Mouse (Mus musculus): Measurements from ENCODE around the gene Angptl8. TPM values are rescaled to one million over a fixed set of nuclear protein-coding genes. Genes with fewer than 3 reads are reported as not detected.
A peak's percentile ranks its signal among the peaks of the same experiment; 100 is the strongest.

Angptl8 gene
- polyA plus RNA-seq, 1 experiment from 2014 or later: 2.8 TPM

DNA sequence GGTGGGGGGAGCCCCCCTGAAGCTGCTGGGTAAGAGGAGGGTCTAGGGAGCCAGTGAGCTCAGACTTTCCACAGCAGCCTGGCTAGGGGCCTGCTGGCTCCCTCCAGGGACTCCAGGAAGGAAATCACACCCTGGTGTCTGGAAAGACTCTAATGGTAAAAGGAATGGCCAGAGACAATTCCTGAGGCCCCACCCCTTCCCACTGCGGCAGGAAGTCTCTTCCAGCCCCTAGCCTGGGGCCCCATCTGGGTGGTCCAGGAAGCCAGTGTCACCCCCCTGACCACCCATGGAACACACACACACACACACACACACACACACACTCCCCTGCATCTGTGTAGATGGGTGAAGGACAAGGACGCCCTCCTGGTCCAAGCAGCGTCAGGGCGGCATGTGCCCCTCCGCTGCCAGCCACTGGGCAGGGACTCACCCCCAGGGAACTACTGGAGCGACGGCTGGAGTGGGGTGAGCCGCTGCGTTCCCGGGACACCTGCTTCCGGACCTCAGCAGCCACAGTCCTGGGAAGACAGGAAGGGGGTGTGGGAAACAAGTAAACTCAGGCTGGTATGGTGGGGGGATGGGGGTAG is 11.5 kb downstream of the Angptl8 start:
- Histone ChIP-seq H3K9me3 (ENCODE audit: control insufficient read depth, low read depth, low read length) (no peaks in the 10 kb centered on the region), H3K36me3 (ENCODE audit: control insufficient read depth, insufficient read depth, low read length) (peaks cover 17% of the 10 kb centered on the region; the same call in 1 of the 2 replicates), H3K27me3 (ENCODE audit: control insufficient read depth, insufficient read depth, low read length) (no peaks in the 10 kb centered on the region), H3K4me3 (ENCODE audit: low read depth, low read length) (peak overlapping the region; percentile 24; the same call in 1 of the 2 replicates), H3K4me1 (ENCODE audit: control insufficient read depth, insufficient read depth, low read length) (peaks cover 41% of the 10 kb centered on the region; the same call in 1 of the 2 replicates), H3K9ac (replicated peaks; ENCODE audit: low read depth, low read length) (peak overlapping the region; percentile 38), H3K27ac (ENCODE audit: low read length) (peak overlapping the region; percentile 94), H3K4me2 (replicated peaks; ENCODE audit: low read depth, low read length) (peak overlapping the region; percentile 54)
- 9% methylated on average over 11 of the region's 11 CpGs for WGBS
- peak; percentile 74 for ATAC-seq (ENCODE audit: insufficient number of reproducible peaks, insufficient read depth, low FRiP score, low read depth)

DNA sequence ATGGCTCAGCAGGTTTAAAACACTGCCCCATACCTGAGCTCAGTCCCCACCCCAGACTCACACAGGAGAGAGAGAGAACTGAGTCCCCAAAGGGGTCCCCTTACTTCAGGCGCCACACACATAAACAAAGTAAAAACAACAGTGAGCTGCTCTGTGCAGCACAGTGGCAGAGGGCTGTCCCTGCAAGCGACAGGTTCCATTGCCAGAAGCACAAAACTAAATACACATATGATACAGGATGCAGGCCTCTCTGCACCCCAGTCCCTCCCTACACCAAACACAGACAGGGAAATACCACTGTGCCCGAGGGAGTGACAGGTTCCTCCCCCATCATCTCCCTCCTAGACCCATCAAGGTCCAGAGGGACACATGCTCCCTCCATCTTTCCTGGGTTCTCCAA is 12.1 kb downstream of the Angptl8 start:
- WGBS: 18% methylated on average over 3 of the region's 3 CpGs
- no peak for ATAC-seq (ENCODE audit: insufficient number of reproducible peaks, insufficient read depth, low FRiP score, low read depth)
- Histone ChIP-seq H3K36me3 (ENCODE audit: control insufficient read depth, insufficient read depth, low read length) (peaks cover 14% of the 10 kb centered on the region; the same call in 1 of the 2 replicates), H3K4me3 (ENCODE audit: low read depth, low read length) (peak overlapping the region; percentile 24; the same call in 1 of the 2 replicates), H3K27me3 (ENCODE audit: control insufficient read depth, insufficient read depth, low read length) (no peaks in the 10 kb centered on the region), H3K9me3 (ENCODE audit: control insufficient read depth, low read depth, low read length) (no peaks in the 10 kb centered on the region), H3K4me1 (ENCODE audit: control insufficient read depth, insufficient read depth, low read length) (peaks cover 39% of the 10 kb centered on the region; the same call in 1 of the 2 replicates), H3K4me2 (replicated peaks; ENCODE audit: low read depth, low read length) (peak overlapping the region; percentile 54), H3K9ac (replicated peaks; ENCODE audit: low read depth, low read length) (no peak overlapping the region), H3K27ac (ENCODE audit: low read length) (peak overlapping the region; percentile 94)

DNA sequence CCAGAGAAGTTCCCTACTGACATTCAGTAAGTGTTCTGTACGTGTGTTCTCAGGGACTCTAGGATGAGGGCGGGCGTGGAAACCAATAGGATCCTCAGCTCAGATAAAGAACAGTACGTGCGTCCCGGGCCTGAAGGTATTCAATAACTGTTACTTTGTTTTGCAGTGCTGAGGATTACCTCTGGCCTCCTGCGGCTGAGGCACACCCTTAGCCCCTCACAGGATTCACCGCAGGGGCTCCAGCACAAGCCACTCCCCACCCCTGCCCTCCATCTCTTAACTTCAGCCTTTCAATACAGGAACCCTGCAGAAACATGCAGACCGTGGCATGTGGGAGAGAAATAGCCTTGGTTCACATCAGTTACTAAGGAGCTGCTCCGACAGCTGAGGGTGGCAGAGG is 12.6 kb downstream of the Angptl8 start:
- WGBS: 23% methylated on average over 10 of the region's 10 CpGs
- ATAC-seq (ENCODE audit: insufficient number of reproducible peaks, insufficient read depth, low FRiP score, low read depth): no peak
- no peaks in the 10 kb centered on the region for H3K9me3 ChIP-seq (ENCODE audit: control insufficient read depth, low read depth, low read length)
- no peaks in the 10 kb centered on the region for H3K27me3 ChIP-seq (ENCODE audit: control insufficient read depth, insufficient read depth, low read length)
- no peak overlapping the region for H3K4me3 ChIP-seq (ENCODE audit: low read depth, low read length)
- H3K27ac ChIP-seq (ENCODE audit: low read length): peak overlapping the region; percentile 94; the same call in 1 of the 2 replicates
- peaks cover 37% of the 10 kb centered on the region; the same call in 1 of the 2 replicates for H3K4me1 ChIP-seq (ENCODE audit: control insufficient read depth, insufficient read depth, low read length)
- H3K4me2 ChIP-seq (replicated peaks; ENCODE audit: low read depth, low read length): no peak overlapping the region
- no peak overlapping the region for H3K9ac ChIP-seq (replicated peaks; ENCODE audit: low read depth, low read length)
- peaks cover 12% of the 10 kb centered on the region; the same call in 1 of the 2 replicates for H3K36me3 ChIP-seq (ENCODE audit: control insufficient read depth, insufficient read depth, low read length)

DNA sequence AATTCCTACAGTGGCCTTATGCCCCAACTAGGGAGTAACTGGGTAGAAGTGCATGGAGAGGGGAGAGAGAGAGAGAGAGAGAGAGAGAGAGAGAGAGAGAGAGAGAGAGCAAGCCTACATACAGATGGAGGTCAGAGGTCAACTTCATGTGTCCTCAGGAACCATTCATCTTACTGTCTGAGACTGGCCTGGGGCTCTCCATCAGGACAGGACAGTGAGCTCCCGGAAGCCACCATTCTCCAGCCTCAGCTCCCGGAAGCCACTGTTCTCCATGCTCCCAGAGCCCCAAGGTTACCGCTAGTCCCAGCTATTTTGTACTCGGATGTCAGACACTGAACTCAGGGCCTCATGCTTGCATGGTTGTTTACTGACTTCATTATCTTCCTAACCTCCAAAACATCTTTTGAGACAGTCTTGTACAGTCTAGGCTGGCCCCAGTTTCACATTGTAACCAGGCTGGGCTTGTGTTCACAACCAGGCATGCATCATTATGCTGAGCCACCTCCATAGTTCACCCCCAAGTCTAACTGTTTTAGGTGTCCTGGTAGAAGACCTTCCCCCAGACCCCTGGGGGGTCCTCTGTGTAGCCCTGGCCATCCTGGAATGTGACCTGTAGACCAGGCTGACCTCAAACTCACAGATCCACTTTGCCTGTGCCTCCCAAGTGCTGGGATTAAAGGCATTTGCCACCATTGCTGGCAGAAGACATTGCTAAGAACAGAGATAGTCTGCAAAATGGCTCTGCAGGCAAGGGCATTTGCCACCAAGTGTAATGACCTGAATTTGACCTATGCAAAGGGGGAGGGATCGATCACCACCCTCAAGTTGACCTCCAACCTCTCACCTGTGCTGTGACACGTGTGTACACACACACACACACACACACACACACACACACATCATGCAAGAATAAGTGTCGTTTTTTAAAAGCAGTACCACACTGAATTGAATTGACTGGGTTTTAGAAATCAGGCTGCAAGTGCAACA is 14.7 kb downstream of the Angptl8 start:
- Histone ChIP-seq H3K4me3 (ENCODE audit: low read depth, low read length) (no peak overlapping the region), H3K36me3 (ENCODE audit: control insufficient read depth, insufficient read depth, low read length) (peaks cover 6% of the 10 kb centered on the region; the same call in 1 of the 2 replicates), H3K9me3 (ENCODE audit: control insufficient read depth, low read depth, low read length) (no peaks in the 10 kb centered on the region), H3K4me2 (replicated peaks; ENCODE audit: low read depth, low read length) (0 out of 2 replicates have a peak overlapping the region, but pooled peaks have one; percentile 4), H3K27me3 (ENCODE audit: control insufficient read depth, insufficient read depth, low read length) (no peaks in the 10 kb centered on the region), H3K9ac (replicated peaks; ENCODE audit: low read depth, low read length) (no peak overlapping the region), H3K4me1 (ENCODE audit: control insufficient read depth, insufficient read depth, low read length) (peaks cover 37% of the 10 kb centered on the region; the same call in 1 of the 2 replicates), H3K27ac (ENCODE audit: low read length) (no peak overlapping the region)
- no peak for ATAC-seq (ENCODE audit: insufficient number of reproducible peaks, insufficient read depth, low FRiP score, low read depth)
- 52% methylated on average over 7 of the region's 7 CpGs for WGBS

DNA sequence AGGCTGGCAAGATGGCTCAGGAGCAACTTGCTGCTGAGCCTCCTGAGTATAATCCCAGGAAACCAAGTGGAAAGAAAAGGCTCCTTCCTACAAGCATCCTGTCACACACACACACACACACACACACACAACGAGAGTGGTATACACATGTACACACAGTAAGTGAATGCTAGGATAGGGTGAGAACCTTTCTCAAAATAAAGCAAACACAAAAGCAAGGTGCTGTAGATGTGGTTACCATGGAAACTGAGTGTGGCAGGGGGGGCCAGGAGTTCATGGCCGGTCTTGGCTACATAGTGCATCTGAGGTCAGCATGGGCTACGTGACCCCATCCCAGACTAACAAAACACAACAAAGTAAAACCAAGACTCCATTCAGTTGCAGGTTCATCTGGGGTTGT is 15.8 kb downstream of the Angptl8 start:
- H3K4me1 ChIP-seq (ENCODE audit: control insufficient read depth, insufficient read depth, low read length): peaks cover 31% of the 10 kb centered on the region; the same call in 1 of the 2 replicates
- 61% methylated on average over 3 of the region's 3 CpGs for WGBS
- H3K27ac ChIP-seq (ENCODE audit: low read length): no peak overlapping the region
- H3K4me2 ChIP-seq (replicated peaks; ENCODE audit: low read depth, low read length): peak overlapping the region; percentile 65
- ATAC-seq (ENCODE audit: insufficient number of reproducible peaks, insufficient read depth, low FRiP score, low read depth): no peak
- H3K9ac ChIP-seq (replicated peaks; ENCODE audit: low read depth, low read length): no peak overlapping the region
- H3K27me3 ChIP-seq (ENCODE audit: control insufficient read depth, insufficient read depth, low read length): no peaks in the 10 kb centered on the region
- no peaks in the 10 kb centered on the region for H3K36me3 ChIP-seq (ENCODE audit: control insufficient read depth, insufficient read depth, low read length)
- peak overlapping the region; percentile 73; the same call in 1 of the 2 replicates for H3K4me3 ChIP-seq (ENCODE audit: low read depth, low read length)
- H3K9me3 ChIP-seq (ENCODE audit: control insufficient read depth, low read depth, low read length): no peaks in the 10 kb centered on the region

DNA sequence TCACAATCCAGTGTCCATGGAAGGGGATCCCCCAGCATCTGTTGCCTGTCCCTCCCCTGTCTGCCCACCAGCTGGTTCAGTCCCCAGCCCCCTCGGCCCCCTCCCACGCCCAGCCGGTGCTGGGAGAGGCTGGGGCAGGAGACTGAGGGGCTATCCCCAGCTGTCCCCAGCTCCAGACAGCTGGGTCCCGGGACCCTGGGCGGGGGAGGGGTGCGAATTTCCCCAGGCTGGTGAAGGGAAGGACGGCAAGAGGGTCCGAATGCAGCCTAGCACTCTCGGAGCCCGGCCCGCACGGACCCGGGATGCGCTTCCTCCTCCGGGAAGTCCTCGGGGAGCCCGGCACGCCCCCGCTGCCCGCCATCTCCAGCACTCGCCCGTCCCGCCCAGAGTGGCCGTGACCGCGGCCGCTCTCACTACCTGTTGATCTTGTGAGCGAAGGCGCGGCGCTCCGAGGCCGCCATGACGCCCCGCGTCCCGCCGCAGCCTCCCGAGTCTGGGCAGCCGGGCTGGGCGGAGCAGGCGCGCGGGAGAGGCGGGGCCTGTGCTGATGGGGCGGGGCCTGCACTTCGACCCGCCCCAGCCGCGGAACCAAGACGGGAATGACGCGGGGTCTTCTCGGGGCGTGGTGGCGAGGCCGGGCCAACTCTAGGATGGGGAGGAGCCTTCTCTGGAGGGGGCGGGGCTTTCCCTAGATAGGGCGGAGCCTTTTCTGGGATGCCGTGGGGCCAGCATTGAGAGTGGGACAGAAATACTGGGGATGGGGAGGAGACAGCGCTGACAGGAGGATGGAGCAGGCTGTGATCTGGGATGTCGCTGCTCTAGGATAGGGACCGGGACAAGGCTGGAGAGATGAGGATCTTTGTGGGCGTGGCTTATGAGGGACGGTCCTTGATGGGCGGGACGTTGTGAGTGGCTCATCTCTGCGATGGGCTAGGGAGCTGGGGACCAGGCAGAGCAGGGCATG is 17.1 kb downstream of the Angptl8 start, which contains the start of gene Dock6:
Dock6 (minus strand) TSS at position 508 of the 964 bp plus-strand sequence.
- peaks cover 18% of the 10 kb centered on the region; the same call in 1 of the 2 replicates for H3K4me1 ChIP-seq (ENCODE audit: control insufficient read depth, insufficient read depth, low read length)
- no peaks in the 10 kb centered on the region for H3K36me3 ChIP-seq (ENCODE audit: control insufficient read depth, insufficient read depth, low read length)
- peak within 1 kb of the TSS; percentile 68 for H3K9ac ChIP-seq (replicated peaks; ENCODE audit: low read depth, low read length)
- WGBS: under 1% methylated on average over 63 of the region's 68 CpGs
- H3K27me3 ChIP-seq (ENCODE audit: control insufficient read depth, insufficient read depth, low read length): no peaks in the 10 kb centered on the region
- peak within 1 kb of the TSS; percentile 73 for H3K4me3 ChIP-seq (ENCODE audit: low read depth, low read length)
- H3K4me2 ChIP-seq (replicated peaks; ENCODE audit: low read depth, low read length): peak within 1 kb of the TSS; percentile 65
- H3K27ac ChIP-seq (ENCODE audit: low read length): peak within 1 kb of the TSS; percentile 62; the same call in 1 of the 2 replicates
- H3K9me3 ChIP-seq (ENCODE audit: control insufficient read depth, low read depth, low read length): no peaks in the 10 kb centered on the region
- peak; percentile 90 for ATAC-seq (ENCODE audit: insufficient number of reproducible peaks, insufficient read depth, low FRiP score, low read depth)

DNA sequence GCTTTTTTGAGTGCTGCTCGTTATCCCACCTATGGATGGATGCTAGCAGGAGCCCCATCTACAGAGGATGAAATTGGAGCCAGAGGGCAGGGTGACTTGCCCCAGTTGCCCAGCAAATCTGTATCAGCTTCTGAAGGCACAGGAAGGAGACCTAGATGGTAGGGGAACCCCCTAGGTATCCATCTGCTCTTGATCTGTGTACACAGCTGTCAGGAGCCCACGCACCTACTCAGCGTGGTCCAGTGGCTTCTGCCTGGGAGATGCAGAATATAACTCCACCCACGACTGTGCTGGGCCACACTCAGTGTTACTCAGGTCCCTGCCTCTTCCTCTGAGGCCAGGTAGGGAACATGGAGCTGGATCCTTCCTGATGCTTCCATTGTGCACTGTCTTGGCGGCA is 18.7 kb downstream of the Angptl8 start:
- Histone ChIP-seq H3K4me3 (ENCODE audit: low read depth, low read length) (no peak overlapping the region), H3K9ac (replicated peaks; ENCODE audit: low read depth, low read length) (no peak overlapping the region), H3K36me3 (ENCODE audit: control insufficient read depth, insufficient read depth, low read length) (no peaks in the 10 kb centered on the region), H3K9me3 (ENCODE audit: control insufficient read depth, low read depth, low read length) (no peaks in the 10 kb centered on the region), H3K27ac (ENCODE audit: low read length) (no peak overlapping the region), H3K4me2 (replicated peaks; ENCODE audit: low read depth, low read length) (no peak overlapping the region), H3K27me3 (ENCODE audit: control insufficient read depth, insufficient read depth, low read length) (no peaks in the 10 kb centered on the region), H3K4me1 (ENCODE audit: control insufficient read depth, insufficient read depth, low read length) (peaks cover 9% of the 10 kb centered on the region; the same call in 1 of the 2 replicates)
- ATAC-seq (ENCODE audit: insufficient number of reproducible peaks, insufficient read depth, low FRiP score, low read depth): no peak
- 60% methylated on average over 5 of the region's 5 CpGs for WGBS
